9 mouse cellular contexts compared by ENCODE assay signal in genomic region chr5:124883877-124884276, GRCm38 (mm10). TPM values are rescaled to one million over a fixed set of nuclear protein-coding genes. Genes with fewer than 3 reads are reported as not detected.
DNase-seq lines count a peak whose midpoint lies in the region.
"Had no signal": no experiment of that assay in that cellular context is flagged by ENCODE, and none has a peak within 500 bp of the region (broad histone marks: within the 10 kb centered on the region; RNA-seq: fewer than 3 reads in every experiment).

No protein-coding gene starts in this region.

- DNase-seq in brain, adult 2 months (ENCODE audit: low read depth, low spot score) = peak; percentile 97
- DNase-seq in cerebellum, adult 11-12 months = peak; percentile 78
- peak; percentile 74 to 80 for DNase-seq in frontal cortex, adult 2 months (ENCODE audit: extremely low spot score in 1 of 2, low spot score in 1 of 2)
- peak; percentile 65 to 81 for DNase-seq in left cerebral cortex, postnatal 14 days (ENCODE audit: low spot score in 2 of 2)
- DNase-seq in kidney, postnatal 4 days = no peak
- DNase-seq in embryo, embryonic 11 days = no peak
- no peak for DNase-seq in heart, postnatal 25 days (ENCODE audit: low spot score)
- DNase-seq in yolk sac, embryonic 10.5 days (ENCODE audit: low spot score) = no peak

- intact Hi-C loops in left cerebral cortex, postnatal 14 days (cut with DNase I) = no loop called here
- intact Hi-C loops in heart, postnatal 25 days (cut with DNase I) = no loop called here

RNA-seq across cellular contexts. Expression of gene Zfp664, which starts 21.4 kb away (rescaled TPM):
- polyA plus RNA-seq in frontal cortex, adult 2 months (2012; rRNA removed) = 69.2 and 71.4 TPM in 2 replicates
- 10 to 100 TPM; 55.7 to 60.3 TPM for total RNA-seq in left cerebral cortex, postnatal 14 days (2021)
- total RNA-seq in heart, postnatal 25 days (2021) = 10 to 100 TPM; 39.2 to 46.1 TPM

RNA-seq across cellular contexts. Expression of gene Ccdc92, which starts 21.7 kb away (rescaled TPM):
- polyA plus RNA-seq in frontal cortex, adult 2 months (2012; rRNA removed) = 74.4 and 87.7 TPM in 2 replicates
- total RNA-seq in left cerebral cortex, postnatal 14 days (2021) = 10 to 100 TPM; 52.1 to 53.0 TPM
- 1 to 10 TPM in 1 of 2 experiments, under 1 TPM in 1; 0.98 to 1.1 TPM for total RNA-seq in heart, postnatal 25 days (2021)
- polyA plus RNA-seq: macrophage had no signal

Comparison
In these comparisons a context has a peak if more than half of its experiments do, and no peak if none do; other contexts are left out.
1. DNase-seq: peak in brain, adult 2 months (single experiment), cerebellum, adult 11-12 months (single experiment), frontal cortex, adult 2 months (2 of 2) and left cerebral cortex, postnatal 14 days (2 of 2); none in kidney, postnatal 4 days (0 of 2), embryo, embryonic 11 days (single experiment), heart, postnatal 25 days (single experiment) and yolk sac, embryonic 10.5 days (single experiment).
2. RNA of gene Ccdc92, which starts 21.7 kb away (total RNA-seq): 52.1 to 53.0 TPM in left cerebral cortex, postnatal 14 days; 0.98 to 1.1 TPM in heart, postnatal 25 days; every median in the first group is over 10 times any median in the second.